Mouse (Mus musculus) heart, embryonic 10.5 days (tissue): Measurements from ENCODE around the gene Mas1. TPM values are rescaled to one million over a fixed set of nuclear protein-coding genes. Genes with fewer than 3 reads are reported as not detected.

ENCODE experiments used
- DNase-seq: peaks from one replicate; pipeline ENCODE4 v3.0.0-alpha.2; 2017; ENCODE audit warnings: low spot score
- H3K27ac ChIP-seq: fragments of 300-500 bp; sonication (generic); 2 replicates; pipeline ENCODE4 v1.5.1; 2016; ENCODE audit warnings: mild to moderate bottlenecking
- H3K27me3 ChIP-seq: fragments of 300-500 bp; sonication (generic); 2 replicates; pipeline ENCODE4 v1.6.1; 2016; ENCODE audit warnings: mild to moderate bottlenecking; ENCODE audit not compliant: poor library complexity, insufficient read depth, severe bottlenecking
- H3K36me3 ChIP-seq: fragments of 300-500 bp; sonication (generic); 2 replicates; pipeline ENCODE4 v1.6.1; 2016; ENCODE audit warnings: mild to moderate bottlenecking, moderate library complexity
- H3K4me1 ChIP-seq: fragments of 300-500 bp; sonication (generic); 2 replicates; pipeline ENCODE4 v1.6.1; 2016; ENCODE audit warnings: mild to moderate bottlenecking
- H3K4me3 ChIP-seq: fragments of 300-500 bp; sonication (generic); 2 replicates; pipeline ENCODE4 v1.5.1; 2016; ENCODE audit warnings: mild to moderate bottlenecking, moderate library complexity
- H3K9me3 ChIP-seq: fragments of 300-500 bp; sonication (generic); 2 replicates; pipeline ENCODE4 v1.6.1; 2016; ENCODE audit warnings: mild to moderate bottlenecking, moderate library complexity
- WGBS: fragments of 180-500 bp; shearing (Covaris S2); methylation state at CpG from one replicate; pipeline ENCODE4 v1.1.7; 2016; 5-methylcytosine and 5-hydroxymethylcytosine counted together
- polyA plus RNA-seq: library from polyadenylated mRNA; unstranded; fragments of >200 nt; fragmentation: Nextera tagmentation; extraction: Ambion mirVana; gene quantifications from 2 replicates; pipeline ENCODE4 v1.2.1, GENCODE M21; 2016

Mas1 gene
- polyA plus RNA-seq, 1 experiment from 2014 or later, result 0.30 TPM

DNA sequence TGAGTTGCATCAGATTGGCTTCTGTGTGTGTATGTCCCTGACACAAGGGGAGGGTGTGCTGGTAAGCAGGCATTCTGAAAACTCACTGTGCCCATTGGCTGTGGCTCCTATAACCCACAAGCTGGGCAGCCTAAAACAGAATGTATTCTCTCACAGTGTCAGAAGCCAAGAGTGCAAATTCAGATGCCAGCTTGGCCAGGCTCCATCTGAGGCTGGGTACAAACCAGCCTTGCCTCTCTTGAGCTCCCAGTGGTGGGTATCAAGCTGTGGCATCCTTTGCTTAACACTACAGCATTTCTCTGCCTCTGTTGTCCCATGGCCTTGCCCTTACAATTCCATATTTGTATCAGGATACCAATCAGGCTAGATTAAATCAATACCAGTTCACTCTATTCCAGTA lies 3.8 kb downstream of the Mas1 start:
- Histone ChIP-seq H3K36me3 (no peaks in the 10 kb centered on the region), H3K9me3 (no peaks in the 10 kb centered on the region), H3K27me3 (no peaks in the 10 kb centered on the region), H3K27ac (no peak overlapping the region), H3K4me3 (no peak overlapping the region), H3K4me1 (peaks cover 15% of the 10 kb centered on the region)
- DNase-seq, result no peak

GRCm38 (mm10) chr17:12859006-12859520 lies 8.9 kb downstream of the Mas1 start:
- Histone ChIP-seq H3K9me3 (no peaks in the 10 kb centered on the region), H3K4me1 (no peaks in the 10 kb centered on the region), H3K36me3 (no peaks in the 10 kb centered on the region), H3K27ac (no peak overlapping the region), H3K4me3 (no peak overlapping the region), H3K27me3 (no peaks in the 10 kb centered on the region)
- 72% methylated on average over 8 of the region's 8 CpGs for WGBS
- DNase-seq, result no peak

- no peaks in the 10 kb centered on the region for H3K27me3 ChIP-seq
- no peak overlapping the region for H3K4me3 ChIP-seq
- H3K27ac ChIP-seq, result no peak overlapping the region
- WGBS, result 34% methylated on average over 4 of the region's 4 CpGs
- no peaks in the 10 kb centered on the region for H3K4me1 ChIP-seq
- H3K9me3 ChIP-seq, result no peaks in the 10 kb centered on the region
- no peak for DNase-seq
- H3K36me3 ChIP-seq, result no peaks in the 10 kb centered on the region
Observed at GRCm38 (mm10) chr17:12858072-12858471, 9.9 kb downstream of the Mas1 start.

DNA sequence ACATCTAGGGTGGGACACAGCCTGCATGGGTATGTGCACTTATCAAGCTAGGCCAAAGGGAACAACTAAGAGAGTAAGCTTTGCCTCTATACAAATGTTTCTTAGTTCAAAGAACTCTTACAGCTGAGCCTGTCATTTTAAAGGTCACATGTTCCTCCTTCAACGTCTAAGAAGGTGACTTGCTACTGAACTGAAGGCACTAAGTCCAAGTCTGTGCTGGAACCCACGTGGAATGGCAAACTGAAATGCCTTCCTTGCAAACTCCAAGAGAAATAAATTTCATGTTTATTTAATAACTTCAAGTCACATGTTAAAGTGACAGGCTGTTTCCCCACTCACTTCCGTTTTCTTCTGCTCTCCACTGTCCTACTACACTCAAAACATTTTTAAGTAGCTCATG lies 10.5 kb downstream of the Mas1 start:
- Histone ChIP-seq H3K27ac (no peak overlapping the region), H3K9me3 (no peaks in the 10 kb centered on the region), H3K4me3 (no peak overlapping the region), H3K4me1 (no peaks in the 10 kb centered on the region), H3K27me3 (no peaks in the 10 kb centered on the region), H3K36me3 (no peaks in the 10 kb centered on the region)
- WGBS, result 59% methylated on average over 3 of the region's 3 CpGs
- DNase-seq, result no peak

DNA sequence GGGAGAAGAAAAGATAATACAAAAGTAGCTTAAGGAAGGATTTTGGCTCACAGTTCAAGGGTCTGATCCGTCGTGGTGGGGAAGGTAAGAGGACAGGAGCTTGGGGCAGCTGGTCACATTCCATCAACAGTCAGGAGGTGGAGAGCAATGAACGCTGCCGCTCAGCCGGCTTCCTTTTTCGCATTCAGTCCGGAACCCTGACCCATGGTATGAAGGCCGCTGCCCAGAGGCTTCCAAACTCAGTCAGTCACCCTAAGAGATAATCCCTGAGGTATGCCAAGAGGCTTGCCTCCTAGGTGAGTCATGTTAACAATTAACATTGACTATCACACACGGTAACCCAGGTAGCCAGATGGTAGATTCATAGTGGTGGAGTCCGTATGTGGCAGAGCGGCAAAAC lies 13.6 kb downstream of the Mas1 start:
- DNase-seq, result no peak
- Histone ChIP-seq H3K36me3 (no peaks in the 10 kb centered on the region), H3K27me3 (no peaks in the 10 kb centered on the region), H3K27ac (no peak overlapping the region), H3K4me1 (no peaks in the 10 kb centered on the region), H3K4me3 (no peak overlapping the region), H3K9me3 (no peaks in the 10 kb centered on the region)
- 92% methylated on average over 11 of the region's 11 CpGs for WGBS

GRCm38 (mm10) chr17:12853821-12854220 lies 14.1 kb downstream of the Mas1 start:
- H3K27ac ChIP-seq, result no peak overlapping the region
- no peaks in the 10 kb centered on the region for H3K36me3 ChIP-seq
- WGBS, result 75% methylated on average over 2 of the region's 2 CpGs
- H3K9me3 ChIP-seq, result no peaks in the 10 kb centered on the region
- no peak overlapping the region for H3K4me3 ChIP-seq
- H3K4me1 ChIP-seq, result no peaks in the 10 kb centered on the region
- DNase-seq, result no peak
- H3K27me3 ChIP-seq, result no peaks in the 10 kb centered on the region

DNA sequence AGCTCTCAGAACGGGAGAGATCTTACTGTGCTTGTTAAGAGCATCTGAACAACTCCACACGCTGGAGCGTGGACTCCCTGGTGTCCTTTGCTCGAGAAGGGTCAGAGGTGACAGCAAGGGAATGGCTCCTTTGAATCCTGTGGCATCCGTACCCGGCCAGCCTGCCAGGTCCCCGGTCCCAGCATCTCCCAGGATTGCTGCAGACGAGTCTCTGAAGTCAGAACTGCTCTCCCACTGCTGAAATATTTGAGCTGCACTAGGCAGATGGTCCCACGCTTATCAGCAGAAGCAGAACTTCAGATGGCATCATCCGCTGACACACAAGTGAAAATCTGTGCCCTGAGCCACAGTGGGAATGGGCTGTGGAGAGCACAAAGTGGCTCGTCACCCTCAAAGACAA lies 16.3 kb downstream of the Mas1 start:
- WGBS, result 73% methylated on average over 11 of the region's 11 CpGs
- Histone ChIP-seq H3K9me3 (no peaks in the 10 kb centered on the region), H3K4me1 (no peaks in the 10 kb centered on the region), H3K4me3 (no peak overlapping the region), H3K27me3 (no peaks in the 10 kb centered on the region), H3K36me3 (no peaks in the 10 kb centered on the region), H3K27ac (no peak overlapping the region)
- no peak for DNase-seq

DNA sequence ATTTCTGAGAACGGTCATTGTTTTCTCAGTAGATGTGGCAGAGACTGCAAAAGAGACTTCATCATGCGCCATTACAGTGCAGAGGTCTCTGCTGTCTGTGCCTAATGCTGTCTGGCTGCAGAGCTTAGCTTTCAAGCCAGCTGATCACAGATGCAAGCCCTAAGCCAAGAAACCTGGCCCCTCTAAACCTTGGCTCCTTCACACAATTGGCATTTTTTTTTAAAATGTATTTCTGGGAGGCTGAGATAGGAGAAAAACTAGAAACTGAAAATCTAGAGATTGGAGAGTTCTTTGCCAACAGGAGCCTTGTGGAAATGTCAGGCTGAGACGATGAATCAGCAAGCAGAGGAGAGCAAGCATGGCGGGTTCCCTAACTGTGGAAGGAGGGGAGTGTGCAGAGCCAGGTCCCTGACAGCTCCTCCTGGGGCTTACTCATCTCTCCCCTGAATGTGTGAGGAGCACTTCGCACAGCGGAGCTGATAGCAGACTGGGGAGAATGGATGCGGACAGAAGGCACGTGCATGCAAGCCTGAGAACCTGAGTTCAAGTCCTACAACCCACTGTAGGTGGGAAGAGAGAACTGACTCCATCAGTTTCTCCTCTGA lies 18.1 kb downstream of the Mas1 start:
- no peaks in the 10 kb centered on the region for H3K9me3 ChIP-seq
- H3K4me1 ChIP-seq, result no peaks in the 10 kb centered on the region
- no peaks in the 10 kb centered on the region for H3K36me3 ChIP-seq
- WGBS, result 80% methylated on average over 8 of the region's 8 CpGs
- 0 out of 2 replicates have a peak, but pooled peaks cover 5% of the 10 kb centered on the region for H3K27me3 ChIP-seq
- no peak overlapping the region for H3K4me3 ChIP-seq
- H3K27ac ChIP-seq, result no peak overlapping the region
- no peak for DNase-seq

- H3K4me1 ChIP-seq, result no peaks in the 10 kb centered on the region
- DNase-seq, result peak; percentile 57
- no peaks in the 10 kb centered on the region for H3K9me3 ChIP-seq
- H3K27me3 ChIP-seq, result 0 out of 2 replicates have a peak, but pooled peaks cover 5% of the 10 kb centered on the region
- H3K27ac ChIP-seq, result no peak overlapping the region
- no peak overlapping the region for H3K4me3 ChIP-seq
- 52% methylated on average over 4 of the region's 4 CpGs for WGBS
- no peaks in the 10 kb centered on the region for H3K36me3 ChIP-seq
Observed at GRCm38 (mm10) chr17:12847736-12848135, 20.2 kb downstream of the Mas1 start.

DNA sequence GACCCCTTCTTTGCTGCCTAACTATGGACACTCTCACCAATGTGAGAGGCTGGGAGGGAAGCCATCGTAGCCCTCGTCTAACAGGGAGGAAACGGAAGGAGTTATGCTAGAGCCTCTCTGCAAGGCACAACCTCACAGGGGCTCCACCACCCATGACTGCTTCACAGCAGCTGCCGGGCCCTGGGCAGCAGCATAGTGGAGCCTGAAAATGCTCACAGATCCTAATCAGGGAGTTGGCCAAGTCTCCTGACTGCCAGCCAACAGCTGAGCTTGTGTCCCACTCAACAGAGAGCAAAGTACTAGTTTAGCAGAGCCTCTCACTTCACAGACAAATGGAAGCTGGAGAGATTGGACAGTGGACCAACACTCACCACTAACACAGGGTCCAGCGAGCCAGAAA lies 21.5 kb downstream of the Mas1 start:
- 0 out of 2 replicates have a peak, but pooled peaks cover 5% of the 10 kb centered on the region for H3K27me3 ChIP-seq
- no peaks in the 10 kb centered on the region for H3K36me3 ChIP-seq
- no peak overlapping the region for H3K27ac ChIP-seq
- no peaks in the 10 kb centered on the region for H3K9me3 ChIP-seq
- no peaks in the 10 kb centered on the region for H3K4me1 ChIP-seq
- WGBS, result 78% methylated on average over 5 of the region's 5 CpGs
- H3K4me3 ChIP-seq, result no peak overlapping the region
- peak; percentile 59 for DNase-seq

- H3K36me3 ChIP-seq, result no peaks in the 10 kb centered on the region
- H3K27ac ChIP-seq, result no peak overlapping the region
- no peaks in the 10 kb centered on the region for H3K9me3 ChIP-seq
- H3K4me1 ChIP-seq, result no peaks in the 10 kb centered on the region
- 0 out of 2 replicates have a peak, but pooled peaks cover 5% of the 10 kb centered on the region for H3K27me3 ChIP-seq
- DNase-seq, result peak; percentile 65
- no peak overlapping the region for H3K4me3 ChIP-seq
- WGBS, result 44% methylated on average over 5 of the region's 5 CpGs
Observed at GRCm38 (mm10) chr17:12845862-12846261, 22.1 kb downstream of the Mas1 start.

DNA sequence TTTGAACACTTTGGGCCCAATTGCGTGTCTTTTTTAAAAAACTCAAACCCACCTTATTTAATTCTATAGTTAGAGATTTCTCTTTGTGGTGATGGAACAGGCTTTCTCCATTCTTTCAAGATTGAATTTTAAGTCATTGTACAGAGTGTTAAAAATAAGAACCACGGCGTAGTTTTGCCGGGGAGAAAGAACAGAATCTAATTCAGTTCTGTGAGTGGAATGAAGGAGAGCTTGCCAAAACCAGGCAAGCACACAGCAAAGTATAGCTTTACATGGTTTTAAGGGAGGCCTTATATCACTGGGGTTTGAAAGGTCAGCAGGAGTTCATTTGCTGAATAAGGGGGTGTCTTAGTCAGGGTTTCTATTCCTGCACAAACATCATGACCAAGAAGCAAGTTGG lies 23.4 kb downstream of the Mas1 start:
- peak; percentile 17 for DNase-seq
- 92% methylated on average over 4 of the region's 4 CpGs for WGBS
- H3K27ac ChIP-seq, result no peak overlapping the region

DNA sequence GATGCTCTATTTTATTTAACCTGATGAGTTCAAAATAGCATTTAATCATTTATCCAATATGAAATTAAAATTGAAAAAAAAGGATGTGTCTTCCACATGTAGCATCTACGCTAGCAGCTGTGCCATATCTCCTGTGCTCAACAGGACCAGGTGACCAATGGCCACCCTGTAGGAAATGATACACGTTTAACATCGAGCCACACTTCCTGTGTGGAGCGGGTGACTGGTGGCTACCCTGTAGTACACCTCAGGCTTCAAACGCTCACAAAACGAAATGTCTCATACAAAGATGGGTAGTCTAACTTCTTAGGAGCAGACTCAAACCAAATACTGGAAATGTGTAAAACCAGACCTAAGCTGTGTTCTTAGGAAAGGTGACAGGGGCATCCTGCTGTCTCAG lies 24.1 kb downstream of the Mas1 start:
- Histone ChIP-seq H3K27ac (no peak overlapping the region), H3K27me3 (0 out of 2 replicates have a peak, but pooled peaks cover 5% of the 10 kb centered on the region), H3K4me1 (no peaks in the 10 kb centered on the region), H3K4me3 (no peak overlapping the region), H3K9me3 (no peaks in the 10 kb centered on the region), H3K36me3 (no peaks in the 10 kb centered on the region)
- 77% methylated on average over 6 of the region's 6 CpGs for WGBS
- no peak for DNase-seq

More for the DNA sequence above, 23.4 kb downstream of the Mas1 start:
- no peaks in the 10 kb centered on the region for H3K4me1 ChIP-seq
- H3K36me3 ChIP-seq, result no peaks in the 10 kb centered on the region
- H3K27me3 ChIP-seq, result 0 out of 2 replicates have a peak, but pooled peaks cover 5% of the 10 kb centered on the region
- H3K9me3 ChIP-seq, result no peaks in the 10 kb centered on the region
- no peak overlapping the region for H3K4me3 ChIP-seq
